Mouse (Mus musculus) spleen, adult 2 months (tissue): ENCODE results near the gene Phpt1.

ENCODE experiments used
- CTCF ChIP-seq: fragments of 200-500 bp; IDR thresholded peaks from 2 replicates; pipeline ENCODE4 v1.5.1; 2011; ENCODE audit warnings: mild to moderate bottlenecking, inconsistent platforms; ENCODE audit not compliant: insufficient read depth, insufficient read length, insufficient replicate concordance; ENCODE audit errors: extremely low read depth
- POLR2A ChIP-seq: fragments of 200-500 bp; IDR thresholded peaks from 2 replicates; pipeline ENCODE4 v1.6.1; 2011; ENCODE audit warnings: low read depth, low read length, inconsistent platforms

DNA sequence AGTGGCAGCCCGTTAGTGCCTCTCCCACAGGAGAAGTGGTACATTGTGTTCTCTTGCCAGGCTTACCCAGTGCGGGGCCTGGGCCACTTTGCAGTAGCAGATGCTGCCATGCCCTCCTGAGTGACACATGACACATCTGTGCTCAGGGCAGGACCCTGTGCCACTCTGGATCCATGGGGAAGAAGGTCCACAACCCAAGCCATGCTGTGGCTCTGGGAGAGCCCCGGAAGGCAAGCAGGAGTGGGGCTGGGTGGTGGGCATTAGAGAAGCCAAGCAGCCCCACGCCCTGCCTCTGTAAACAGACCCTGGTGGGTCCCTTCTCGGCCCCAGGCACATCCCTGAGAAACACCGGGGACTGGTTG, 8.1 kb upstream of the Phpt1 start:
- TF ChIP-seq CTCF: no peak
- TF ChIP-seq POLR2A: no peak
